Mouse (Mus musculus): ENCODE measurements around the gene Ssbp1. TPM values are rescaled to one million over a fixed set of nuclear protein-coding genes. Genes with fewer than 3 reads are reported as not detected.

The Ssbp1 gene
- 153 and 158 TPM in 2 replicates for polyA plus RNA-seq (2014; fragmentation: Nextera tagmentation; extraction: Ambion mirVana)

DNA sequence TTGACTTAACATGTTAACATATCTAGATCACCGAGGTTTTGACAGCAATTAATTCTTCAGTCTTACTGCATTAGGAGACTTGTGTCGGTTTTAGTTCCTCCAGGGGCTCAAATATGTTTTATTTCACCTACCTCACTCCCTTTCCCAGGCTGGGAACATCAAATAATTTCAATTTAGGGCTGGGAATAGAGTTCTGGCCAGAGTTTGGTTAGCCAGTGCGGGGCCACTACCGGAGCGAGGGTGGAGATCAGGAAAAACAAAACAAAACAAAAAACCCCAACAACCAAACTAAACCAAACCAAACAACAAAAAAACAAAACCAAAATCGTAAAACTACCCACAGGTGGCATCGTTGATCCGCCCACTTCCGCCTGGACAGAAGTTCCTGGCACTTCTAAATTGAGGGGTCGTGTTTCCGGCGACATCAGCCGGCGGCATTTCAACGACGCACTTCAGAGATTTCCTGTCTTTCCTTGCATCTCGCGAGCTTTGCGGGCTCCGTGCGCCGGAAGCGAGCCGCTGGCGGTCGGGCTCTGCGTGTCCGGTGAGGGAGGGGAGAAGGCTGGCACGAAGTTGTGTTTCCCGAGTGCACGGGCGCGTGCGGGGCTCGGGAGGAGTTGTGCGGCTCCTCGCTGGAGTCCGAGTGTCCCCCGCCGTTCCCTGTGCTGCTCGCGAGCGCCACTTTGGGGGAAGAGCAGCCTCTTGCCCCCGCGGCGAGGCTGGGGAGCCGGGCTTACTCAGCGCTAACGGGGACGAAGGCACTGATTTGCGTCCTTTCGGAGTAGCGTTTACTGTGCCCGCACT lies at the start of gene Ssbp1:
TSS of gene Ssbp1 (plus strand) at position 437 of the 804 bp plus-strand sequence.
- Histone ChIP-seq H3K4me1 (ENCODE audit: control insufficient read depth, insufficient read depth, low read length) (peaks cover 4% of the 10 kb centered on the region; the same call in 1 of the 2 replicates), H3K36me3 (ENCODE audit: control insufficient read depth, insufficient read depth, low read length) (peaks cover 18% of the 10 kb centered on the region), H3K9me3 (ENCODE audit: control insufficient read depth, low read depth, low read length) (no peaks in the 10 kb centered on the region; the same call in 1 of the 2 replicates), H3K4me3 (ENCODE audit: low read depth, low read length) (peak within 1 kb of the TSS; percentile 77), H3K27ac (ENCODE audit: low read length) (peak within 1 kb of the TSS; percentile 95), H3K4me2 (replicated peaks; ENCODE audit: low read depth, low read length) (peak within 1 kb of the TSS; percentile 67), H3K9ac (replicated peaks; ENCODE audit: low read depth, low read length) (peak within 1 kb of the TSS; percentile 80), H3K27me3 (ENCODE audit: control insufficient read depth, insufficient read depth, low read length) (no peaks in the 10 kb centered on the region)
- peak; percentile 97 for ATAC-seq (ENCODE audit: insufficient number of reproducible peaks, insufficient read depth, low FRiP score, low read depth)
- 1% methylated on average over 54 of the region's 54 CpGs for WGBS

DNA sequence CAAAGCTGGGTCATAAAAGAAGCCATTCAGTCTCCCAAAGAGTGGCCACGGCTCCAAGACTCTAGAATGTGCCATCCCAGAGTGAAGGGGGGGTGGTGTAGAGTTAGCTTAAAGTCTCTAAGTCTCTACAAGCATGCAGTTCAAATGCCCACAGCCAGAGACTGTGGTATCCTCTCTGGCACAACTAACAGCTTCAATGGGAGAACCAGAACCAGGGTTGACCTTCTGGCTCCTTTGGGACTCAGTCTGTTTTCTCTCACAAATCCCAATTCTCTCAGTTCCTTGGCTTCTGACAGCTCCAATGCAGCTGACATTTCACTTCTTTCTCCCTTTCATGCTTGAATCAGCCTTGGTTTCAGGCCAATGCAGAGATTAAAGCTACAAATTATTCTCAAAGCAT lies 48.1 kb upstream of the Ssbp1 start:
- WGBS: 87% methylated on average over 1 of the region's 1 CpGs

GRCm38 (mm10) chr6:40423774-40424173 lies 47.4 kb upstream of the Ssbp1 start:
- no peaks in the 10 kb centered on the region for H3K27me3 ChIP-seq (ENCODE audit: control insufficient read depth, insufficient read depth, low read length)
- no peak overlapping the region for H3K4me3 ChIP-seq (ENCODE audit: low read depth, low read length)
- 58% methylated on average over 1 of the region's 1 CpGs for WGBS
- no peaks in the 10 kb centered on the region for H3K9me3 ChIP-seq (ENCODE audit: control insufficient read depth, low read depth, low read length)
- no peak for ATAC-seq (ENCODE audit: insufficient number of reproducible peaks, insufficient read depth, low FRiP score, low read depth)
- H3K36me3 ChIP-seq (ENCODE audit: control insufficient read depth, insufficient read depth, low read length): no peaks in the 10 kb centered on the region; the same call in 1 of the 2 replicates
- H3K9ac ChIP-seq (replicated peaks; ENCODE audit: low read depth, low read length): no peak overlapping the region
- no peak overlapping the region for H3K27ac ChIP-seq (ENCODE audit: low read length)
- H3K4me1 ChIP-seq (ENCODE audit: control insufficient read depth, insufficient read depth, low read length): no peaks in the 10 kb centered on the region
- no peak overlapping the region for H3K4me2 ChIP-seq (replicated peaks; ENCODE audit: low read depth, low read length)

More for the DNA sequence above, 48.1 kb upstream of the Ssbp1 start:
- H3K9me3 ChIP-seq (ENCODE audit: control insufficient read depth, low read depth, low read length): no peaks in the 10 kb centered on the region
- H3K4me2 ChIP-seq (replicated peaks; ENCODE audit: low read depth, low read length): no peak overlapping the region
- no peaks in the 10 kb centered on the region for H3K4me1 ChIP-seq (ENCODE audit: control insufficient read depth, insufficient read depth, low read length)
- ATAC-seq (ENCODE audit: insufficient number of reproducible peaks, insufficient read depth, low FRiP score, low read depth): no peak
- H3K27ac ChIP-seq (ENCODE audit: low read length): no peak overlapping the region
- no peaks in the 10 kb centered on the region for H3K27me3 ChIP-seq (ENCODE audit: control insufficient read depth, insufficient read depth, low read length)
- H3K9ac ChIP-seq (replicated peaks; ENCODE audit: low read depth, low read length): no peak overlapping the region
- H3K4me3 ChIP-seq (ENCODE audit: low read depth, low read length): no peak overlapping the region
- no peaks in the 10 kb centered on the region; the same call in 1 of the 2 replicates for H3K36me3 ChIP-seq (ENCODE audit: control insufficient read depth, insufficient read depth, low read length)

DNA sequence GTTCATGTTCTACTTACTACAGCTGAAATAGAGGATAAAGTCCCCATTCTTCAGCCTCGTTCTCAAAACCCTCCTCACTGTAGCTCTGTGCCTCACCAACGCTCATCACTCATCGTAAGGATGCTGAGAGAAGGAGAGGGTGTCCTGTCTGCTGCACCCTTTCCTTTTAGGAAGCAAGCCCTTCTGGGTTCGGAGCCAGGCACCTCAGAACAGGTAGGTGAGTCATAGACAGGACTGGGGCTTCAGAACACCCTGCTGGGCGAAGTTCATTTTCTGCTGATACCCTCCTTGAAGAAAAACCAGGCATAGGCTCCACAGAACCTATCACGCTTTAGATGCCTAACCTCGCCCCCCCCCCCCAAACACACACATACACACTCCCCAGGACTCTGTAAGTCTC lies 43.7 kb upstream of the Ssbp1 start:
- Histone ChIP-seq H3K4me1 (ENCODE audit: control insufficient read depth, insufficient read depth, low read length) (peaks cover 13% of the 10 kb centered on the region; the same call in 1 of the 2 replicates), H3K27ac (ENCODE audit: low read length) (no peak overlapping the region), H3K4me3 (ENCODE audit: low read depth, low read length) (no peak overlapping the region), H3K9me3 (ENCODE audit: control insufficient read depth, low read depth, low read length) (no peaks in the 10 kb centered on the region), H3K36me3 (ENCODE audit: control insufficient read depth, insufficient read depth, low read length) (no peaks in the 10 kb centered on the region), H3K9ac (replicated peaks; ENCODE audit: low read depth, low read length) (no peak overlapping the region), H3K4me2 (replicated peaks; ENCODE audit: low read depth, low read length) (no peak overlapping the region), H3K27me3 (ENCODE audit: control insufficient read depth, insufficient read depth, low read length) (no peaks in the 10 kb centered on the region)
- WGBS: 83% methylated on average over 7 of the region's 7 CpGs
- ATAC-seq (ENCODE audit: insufficient number of reproducible peaks, insufficient read depth, low FRiP score, low read depth): no peak

DNA sequence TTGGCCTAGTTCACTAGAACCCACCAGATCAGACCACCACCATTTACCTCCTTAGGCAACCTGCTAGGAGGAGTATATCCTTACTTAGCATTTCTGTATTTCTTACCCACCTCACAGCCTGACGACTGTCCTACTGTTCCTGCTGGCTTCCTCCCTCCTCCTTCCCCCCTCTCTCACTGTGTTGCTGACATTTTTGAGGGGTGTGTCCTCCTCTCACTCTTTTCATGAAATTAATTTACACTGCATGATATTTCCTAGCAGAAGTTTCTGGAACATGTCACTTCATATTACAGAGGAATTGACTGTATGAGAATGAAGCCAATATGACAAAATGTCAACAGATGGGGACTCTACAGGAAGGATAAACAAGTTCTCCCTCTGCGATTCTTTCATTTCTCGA lies 42.5 kb upstream of the Ssbp1 start:
- Histone ChIP-seq H3K9me3 (ENCODE audit: control insufficient read depth, low read depth, low read length) (no peaks in the 10 kb centered on the region), H3K36me3 (ENCODE audit: control insufficient read depth, insufficient read depth, low read length) (no peaks in the 10 kb centered on the region), H3K27me3 (ENCODE audit: control insufficient read depth, insufficient read depth, low read length) (no peaks in the 10 kb centered on the region), H3K27ac (ENCODE audit: low read length) (no peak overlapping the region), H3K9ac (replicated peaks; ENCODE audit: low read depth, low read length) (no peak overlapping the region), H3K4me1 (ENCODE audit: control insufficient read depth, insufficient read depth, low read length) (peaks cover 13% of the 10 kb centered on the region; the same call in 1 of the 2 replicates), H3K4me2 (replicated peaks; ENCODE audit: low read depth, low read length) (no peak overlapping the region), H3K4me3 (ENCODE audit: low read depth, low read length) (no peak overlapping the region)
- no peak for ATAC-seq (ENCODE audit: insufficient number of reproducible peaks, insufficient read depth, low FRiP score, low read depth)
- WGBS: 47% methylated on average over 3 of the region's 3 CpGs

DNA sequence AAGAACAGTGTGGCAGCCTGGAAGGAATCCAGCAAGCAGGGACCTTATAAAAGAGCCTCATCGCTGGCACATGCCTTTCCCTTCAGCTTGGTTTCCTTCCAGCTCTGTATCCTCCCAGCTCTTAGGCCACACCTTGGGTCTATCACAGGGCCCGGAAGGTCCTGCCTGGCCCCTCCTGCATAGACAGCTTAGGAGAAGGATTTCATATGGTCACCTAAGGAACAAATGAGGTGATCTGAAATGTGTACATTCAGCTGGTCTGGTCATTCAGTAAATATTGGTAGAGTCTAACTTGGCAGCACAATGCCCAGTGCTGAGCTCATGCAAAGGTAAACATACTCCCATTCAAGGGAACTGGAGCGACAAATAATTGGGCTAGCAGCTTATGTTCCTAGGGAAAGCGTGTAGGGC lies 41.6 kb upstream of the Ssbp1 start:
- H3K36me3 ChIP-seq (ENCODE audit: control insufficient read depth, insufficient read depth, low read length): no peaks in the 10 kb centered on the region
- H3K9me3 ChIP-seq (ENCODE audit: control insufficient read depth, low read depth, low read length): no peaks in the 10 kb centered on the region
- H3K9ac ChIP-seq (replicated peaks; ENCODE audit: low read depth, low read length): no peak overlapping the region
- no peak overlapping the region for H3K4me3 ChIP-seq (ENCODE audit: low read depth, low read length)
- H3K27me3 ChIP-seq (ENCODE audit: control insufficient read depth, insufficient read depth, low read length): no peaks in the 10 kb centered on the region
- H3K4me2 ChIP-seq (replicated peaks; ENCODE audit: low read depth, low read length): no peak overlapping the region
- H3K27ac ChIP-seq (ENCODE audit: low read length): no peak overlapping the region
- H3K4me1 ChIP-seq (ENCODE audit: control insufficient read depth, insufficient read depth, low read length): peaks cover 13% of the 10 kb centered on the region; the same call in 1 of the 2 replicates
- peak; percentile 90 for ATAC-seq (ENCODE audit: insufficient number of reproducible peaks, insufficient read depth, low FRiP score, low read depth)
- WGBS: 52% methylated on average over 4 of the region's 4 CpGs

GRCm38 (mm10) chr6:40430251-40430650 lies 40.9 kb upstream of the Ssbp1 start:
- Histone ChIP-seq H3K9me3 (ENCODE audit: control insufficient read depth, low read depth, low read length) (no peaks in the 10 kb centered on the region), H3K4me2 (replicated peaks; ENCODE audit: low read depth, low read length) (no peak overlapping the region), H3K4me1 (ENCODE audit: control insufficient read depth, insufficient read depth, low read length) (peaks cover 16% of the 10 kb centered on the region; the same call in 1 of the 2 replicates), H3K4me3 (ENCODE audit: low read depth, low read length) (no peak overlapping the region), H3K27ac (ENCODE audit: low read length) (peak overlapping the region; percentile 61), H3K27me3 (ENCODE audit: control insufficient read depth, insufficient read depth, low read length) (no peaks in the 10 kb centered on the region), H3K9ac (replicated peaks; ENCODE audit: low read depth, low read length) (no peak overlapping the region), H3K36me3 (ENCODE audit: control insufficient read depth, insufficient read depth, low read length) (no peaks in the 10 kb centered on the region)
- no peak for ATAC-seq (ENCODE audit: insufficient number of reproducible peaks, insufficient read depth, low FRiP score, low read depth)
- 82% methylated on average over 3 of the region's 3 CpGs for WGBS

DNA sequence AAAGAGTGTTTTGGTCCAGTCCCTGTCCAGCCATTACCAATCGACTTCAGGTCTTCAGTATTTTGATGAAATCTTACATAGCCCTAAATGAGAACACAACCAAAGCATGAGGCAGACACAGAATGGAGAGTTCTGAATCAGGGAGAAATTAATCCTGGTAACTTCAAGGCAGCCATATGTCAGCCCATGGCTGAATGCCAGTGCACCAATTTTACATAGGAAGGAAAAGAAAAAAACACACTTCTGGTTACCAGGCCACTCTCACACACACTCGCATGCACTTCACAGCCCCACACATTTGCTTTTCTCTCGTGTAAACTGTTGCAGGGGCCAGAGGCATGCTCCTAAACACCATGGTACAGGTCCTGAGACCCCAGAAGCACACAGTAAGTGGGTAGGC lies 40.3 kb upstream of the Ssbp1 start:
- H3K9me3 ChIP-seq (ENCODE audit: control insufficient read depth, low read depth, low read length): no peaks in the 10 kb centered on the region
- no peak for ATAC-seq (ENCODE audit: insufficient number of reproducible peaks, insufficient read depth, low FRiP score, low read depth)

More for the DNA sequence above, 40.3 kb upstream of the Ssbp1 start:
- WGBS: 49% methylated on average over 3 of the region's 3 CpGs
- H3K9ac ChIP-seq (replicated peaks; ENCODE audit: low read depth, low read length): no peak overlapping the region
- no peaks in the 10 kb centered on the region for H3K36me3 ChIP-seq (ENCODE audit: control insufficient read depth, insufficient read depth, low read length)
- H3K4me1 ChIP-seq (ENCODE audit: control insufficient read depth, insufficient read depth, low read length): peaks cover 16% of the 10 kb centered on the region; the same call in 1 of the 2 replicates
- no peaks in the 10 kb centered on the region for H3K27me3 ChIP-seq (ENCODE audit: control insufficient read depth, insufficient read depth, low read length)
- H3K4me3 ChIP-seq (ENCODE audit: low read depth, low read length): no peak overlapping the region
- no peak overlapping the region for H3K4me2 ChIP-seq (replicated peaks; ENCODE audit: low read depth, low read length)
- H3K27ac ChIP-seq (ENCODE audit: low read length): peak overlapping the region; percentile 15; the same call in 1 of the 2 replicates
